Mouse (Mus musculus) inflammation-experienced regulatory T-cells (primary cell): ENCODE measurements around the gene Olfr1214. TPM values are rescaled to one million over a fixed set of nuclear protein-coding genes. Genes with fewer than 3 reads are reported as not detected.

ENCODE experiments used
- polyA plus RNA-seq, 2 experiments: library from polyadenylated mRNA; unstranded; fragments of 100-300 nt; shearing (Covaris generic); gene quantifications; one replicate each; pipeline ENCODE4 v1.2.1; 2017

The Olfr1214 gene
- polyA plus RNA-seq, result under 1 TPM in 1 of 2 experiments, not detected in 1; 0.23 TPM

GRCm38 (mm10) chr2:88992553-88992952 is at the start of gene Olfr1214:
TSS of gene Olfr1214 (minus strand) at chr2:88992653.

GRCm38 (mm10) chr2:89031965-89032364 is 39.5 kb upstream of the Olfr1214 start, which contains the start of gene Olfr1217:
TSS of gene Olfr1217 (minus strand) at chr2:89032065.

GRCm38 (mm10) chr2:89018240-89018639 is 25.8 kb upstream of the Olfr1214 start, which contains the start of gene Olfr1216:
TSS of gene Olfr1216 (minus strand) at chr2:89018340.

DNA sequence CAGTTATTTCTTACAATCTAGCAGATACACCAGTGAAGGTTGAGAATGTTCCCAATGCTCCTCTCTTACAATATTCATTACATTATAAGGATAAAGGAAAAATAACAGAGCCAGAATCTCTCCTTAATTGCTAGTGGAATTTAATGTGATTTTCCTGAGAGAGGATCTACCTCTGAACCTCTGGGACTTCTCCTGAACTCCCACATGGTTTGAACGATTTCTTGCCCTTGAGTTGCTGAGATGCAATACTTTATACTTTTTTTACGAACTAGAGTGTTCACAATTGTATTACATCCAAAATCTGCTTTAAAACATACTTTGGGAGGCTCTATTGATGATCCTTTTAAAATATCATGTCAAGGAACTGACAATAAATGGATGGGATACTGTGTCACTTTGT is 14.4 kb upstream of the Olfr1214 start, which contains the start of gene Olfr1215:
TSS of gene Olfr1215 (minus strand) at position 101 of the 400 bp plus-strand sequence.

GRCm38 (mm10) chr2:88980181-88980580 is 12.3 kb downstream of the Olfr1214 start, which contains the start of gene Gm13762:
TSS of gene Gm13762 (minus strand) at chr2:88980281.

DNA sequence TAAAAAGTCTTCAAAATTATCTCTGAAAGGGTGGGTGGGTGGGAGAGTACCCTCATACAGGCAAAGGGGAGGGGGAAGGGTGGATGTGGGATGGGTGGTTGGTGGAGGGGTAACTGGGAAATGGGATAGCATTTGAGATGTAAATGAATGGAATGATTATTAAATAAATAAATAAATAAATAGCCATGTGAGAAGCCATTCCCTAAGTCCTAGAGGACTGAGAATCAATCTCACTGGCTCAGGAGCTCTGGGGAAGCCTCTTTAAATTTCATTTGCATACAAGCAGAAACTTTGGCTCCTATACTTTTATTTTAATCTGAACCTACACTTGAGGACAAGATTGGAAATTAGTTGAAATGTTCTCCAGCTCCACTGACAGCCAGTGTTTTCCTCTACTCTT is 38.8 kb downstream of the Olfr1214 start, which contains the start of gene Olfr1212:
TSS of gene Olfr1212 (plus strand) at position 301 of the 400 bp plus-strand sequence.

DNA sequence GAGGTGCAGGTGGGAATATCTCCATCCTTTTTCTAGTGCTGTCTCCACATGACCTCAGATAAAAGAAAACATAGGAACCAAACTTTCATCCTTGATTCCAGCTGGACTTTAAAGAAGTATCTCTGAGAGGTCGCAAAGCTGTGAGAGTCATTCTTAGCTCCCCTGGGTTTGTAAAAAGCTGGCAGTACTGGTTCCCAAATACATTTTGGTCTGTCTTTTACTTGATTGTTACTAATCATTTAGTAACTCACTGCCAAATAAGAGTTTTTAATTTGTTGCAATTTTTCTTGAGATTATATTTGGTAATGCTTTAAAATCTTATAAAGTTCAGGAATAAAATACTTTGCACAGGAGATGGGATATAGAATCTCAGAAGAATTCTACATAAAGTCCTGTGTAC is 54.4 kb downstream of the Olfr1214 start, which contains the start of gene Olfr1211:
TSS of gene Olfr1211 (minus strand) at position 101 of the 400 bp plus-strand sequence.

Other genes starting within 250 kb of the Olfr1214 start
- under 1 TPM in 1 of 2 experiments, not detected in 1; 0.12 TPM for gene Olfr1198, start 241.3 kb downstream of the Olfr1214 start, polyA plus RNA-seq
- not detected for gene Olfr1199, start 232.2 kb downstream of the Olfr1214 start, polyA plus RNA-seq
- gene Olfr1200, start 222.2 kb downstream of the Olfr1214 start, polyA plus RNA-seq, result not detected
- not detected for gene Olfr1201, start 199.6 kb downstream of the Olfr1214 start, polyA plus RNA-seq
- under 1 TPM in 1 of 2 experiments, not detected in 1; 0.04 TPM for gene Olfr1202, start 178.2 kb downstream of the Olfr1214 start, polyA plus RNA-seq
- gene Olfr1205, start 162.9 kb downstream of the Olfr1214 start, polyA plus RNA-seq, result 1 to 10 TPM in 1 of 2 experiments, under 1 TPM in 1; 0.17 to 1.2 TPM
- under 1 TPM in 1 of 2 experiments, not detected in 1; 0.06 TPM for gene Olfr1204, start 143.4 kb downstream of the Olfr1214 start, polyA plus RNA-seq
- gene Olfr1206, start 129.4 kb downstream of the Olfr1214 start, polyA plus RNA-seq, result under 1 TPM in 1 of 2 experiments, not detected in 1; 0.61 TPM
- gene Olfr1208, start 90.3 kb downstream of the Olfr1214 start, polyA plus RNA-seq, result 1 to 10 TPM in 1 of 2 experiments, not detected in 1; 1.9 TPM
- gene Olfr1209, start 77.5 kb downstream of the Olfr1214 start, polyA plus RNA-seq, result under 1 TPM; 0.04 to 0.37 TPM
- not detected for gene Olfr1211, start 54.5 kb downstream of the Olfr1214 start, polyA plus RNA-seq
- gene Olfr1212, start 38.7 kb downstream of the Olfr1214 start, polyA plus RNA-seq, result under 1 TPM in 1 of 2 experiments, not detected in 1; 0.16 TPM
- not detected for gene Gm13762, start 12.4 kb downstream of the Olfr1214 start, polyA plus RNA-seq
- gene Olfr1215, start 14.3 kb upstream of the Olfr1214 start, polyA plus RNA-seq, result under 1 TPM; 0.49 to 0.53 TPM
- not detected for gene Olfr1216, start 25.7 kb upstream of the Olfr1214 start, polyA plus RNA-seq
- under 1 TPM; 0.07 to 0.11 TPM for gene Olfr1217, start 39.4 kb upstream of the Olfr1214 start, polyA plus RNA-seq
- gene Olfr1218, start 68.5 kb upstream of the Olfr1214 start, polyA plus RNA-seq, result not detected
- not detected for gene Olfr1219, start 90.9 kb upstream of the Olfr1214 start, polyA plus RNA-seq
- under 1 TPM; 0.08 to 0.62 TPM for gene Olfr1220, start 114.2 kb upstream of the Olfr1214 start, polyA plus RNA-seq
- gene Olfr1221, start 124.6 kb upstream of the Olfr1214 start, polyA plus RNA-seq, result not detected
- gene Olfr1222, start 140.4 kb upstream of the Olfr1214 start, polyA plus RNA-seq, result not detected
- gene Olfr1223, start 158.9 kb upstream of the Olfr1214 start, polyA plus RNA-seq, result under 1 TPM in 1 of 2 experiments, not detected in 1; 0.30 TPM
- not detected for gene Olfr1224-ps1, start 171.4 kb upstream of the Olfr1214 start, polyA plus RNA-seq
- gene Olfr1225, start 182.0 kb upstream of the Olfr1214 start, polyA plus RNA-seq, result under 1 TPM; 0.06 to 0.77 TPM
- not detected for gene Olfr1226, start 207.4 kb upstream of the Olfr1214 start, polyA plus RNA-seq